Mouse (Mus musculus): ENCODE measurements around the gene Atp13a4. TPM values are rescaled to one million over a fixed set of nuclear protein-coding genes. Genes with fewer than 3 reads are reported as not detected.

Atp13a4 gene
- total RNA-seq, 1 experiment from 2014 or later: not detected

- no peak for DNase-seq
Observed at GRCm38 (mm10) chr16:29463798-29464197, 80.9 kb downstream of the Atp13a4 start.

DNA sequence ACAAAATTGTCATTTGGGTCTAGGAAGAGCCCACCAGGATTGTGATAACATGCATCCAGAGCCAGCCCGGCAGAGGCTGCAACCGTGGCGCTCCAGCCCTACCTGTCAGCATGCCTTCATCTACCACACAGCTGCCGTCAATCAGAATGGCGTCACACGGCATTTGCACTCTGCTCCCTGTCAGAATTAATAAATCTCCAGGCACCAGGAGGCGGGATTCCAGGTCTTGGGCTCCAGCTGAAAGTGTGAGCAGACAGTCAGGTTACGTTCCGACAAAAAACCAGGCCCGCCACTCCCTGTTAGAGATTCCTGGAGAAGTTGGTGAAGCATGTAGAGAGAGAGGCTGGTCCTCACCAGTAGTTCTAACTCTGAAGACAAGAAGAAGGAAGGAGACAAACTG, 85.3 kb downstream of the Atp13a4 start:
- no peak for DNase-seq

DNA sequence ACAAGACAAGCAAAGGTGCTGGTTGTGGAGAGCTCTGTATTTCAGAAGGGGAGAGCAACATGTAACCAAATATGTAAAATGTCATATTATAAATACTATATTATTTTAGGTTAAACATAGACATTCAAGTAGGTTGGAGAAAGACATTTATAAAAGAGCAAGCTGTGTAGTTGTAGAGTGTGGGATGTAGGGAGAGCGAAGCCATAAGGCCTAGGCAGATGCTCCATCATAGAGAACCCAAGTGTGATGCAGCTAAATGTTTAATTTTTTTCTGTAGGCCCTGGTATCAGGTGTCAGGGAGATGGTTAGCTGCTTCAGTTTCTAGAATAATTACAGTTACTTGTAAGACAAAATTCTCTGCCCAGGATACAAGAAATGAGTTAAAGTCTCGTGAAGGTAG, 87.8 kb downstream of the Atp13a4 start:
- DNase-seq: no peak

DNA sequence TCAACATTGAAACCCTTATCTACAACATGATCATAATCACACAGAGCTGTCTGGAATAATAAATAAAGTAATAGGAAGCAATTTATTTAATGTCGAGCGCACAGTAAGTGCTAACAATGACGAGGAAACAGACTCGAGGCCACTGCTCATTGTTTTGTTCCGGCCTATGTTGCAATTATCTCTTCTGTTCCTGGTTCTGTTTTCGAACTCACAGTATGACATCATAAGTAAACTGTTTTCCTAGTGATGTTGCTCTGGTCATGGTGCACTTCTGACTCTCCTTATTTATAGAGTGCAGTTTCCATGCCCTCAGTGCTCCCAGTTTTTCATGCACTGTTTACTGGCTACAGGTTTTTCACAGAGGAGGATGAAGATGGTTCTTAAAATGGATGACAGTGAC, 91.4 kb downstream of the Atp13a4 start:
- no peak for DNase-seq

DNA sequence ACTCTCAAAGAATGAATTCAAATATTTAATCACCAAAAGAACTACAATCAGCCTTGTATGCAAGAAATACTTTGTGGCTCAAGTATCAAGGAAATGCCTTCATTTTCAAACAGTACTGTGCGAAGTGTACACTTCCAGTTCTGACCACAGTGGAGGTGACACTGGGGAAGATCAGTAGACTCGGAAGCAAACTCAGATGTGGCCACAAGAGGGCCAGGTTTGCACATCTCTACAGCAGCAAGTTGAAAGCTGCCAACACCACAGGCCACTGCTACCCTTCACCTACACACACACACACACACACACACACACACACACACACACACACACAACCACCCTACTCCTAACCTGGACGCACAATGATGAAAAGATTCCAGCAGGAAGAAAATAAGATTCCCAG, 93.0 kb downstream of the Atp13a4 start:
- DNase-seq: peak; percentile 29

- no peak for DNase-seq
Observed at GRCm38 (mm10) chr16:29442126-29442525, 102.5 kb downstream of the Atp13a4 start.

DNA sequence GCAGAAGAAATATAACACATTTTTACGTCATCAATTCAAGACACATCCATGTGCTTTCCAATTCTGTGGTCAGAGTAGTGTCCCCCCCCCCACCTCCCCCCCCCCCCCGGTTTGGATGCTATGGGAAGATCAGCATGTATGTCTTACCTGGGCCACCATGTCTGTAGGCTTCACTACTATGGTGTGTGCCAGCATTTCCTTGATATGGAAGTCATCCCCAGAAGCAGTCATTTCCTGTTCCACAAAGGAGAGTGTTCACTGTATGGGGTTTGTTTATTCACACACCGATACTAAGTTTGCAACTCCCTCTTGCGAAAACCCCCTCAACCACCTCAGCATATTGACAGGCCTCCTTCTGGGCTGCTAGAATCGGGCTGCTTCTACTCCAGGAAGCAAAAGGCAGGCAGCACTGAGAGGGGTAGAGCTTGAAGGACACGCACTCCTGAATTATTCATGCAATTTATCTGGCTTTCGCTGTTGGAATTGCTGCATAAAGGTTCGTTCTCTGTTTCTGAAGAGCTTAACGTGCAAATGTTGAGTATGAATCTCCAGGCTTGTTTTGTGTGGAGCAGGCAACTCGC, 103.2 kb downstream of the Atp13a4 start:
- DNase-seq: no peak

DNA sequence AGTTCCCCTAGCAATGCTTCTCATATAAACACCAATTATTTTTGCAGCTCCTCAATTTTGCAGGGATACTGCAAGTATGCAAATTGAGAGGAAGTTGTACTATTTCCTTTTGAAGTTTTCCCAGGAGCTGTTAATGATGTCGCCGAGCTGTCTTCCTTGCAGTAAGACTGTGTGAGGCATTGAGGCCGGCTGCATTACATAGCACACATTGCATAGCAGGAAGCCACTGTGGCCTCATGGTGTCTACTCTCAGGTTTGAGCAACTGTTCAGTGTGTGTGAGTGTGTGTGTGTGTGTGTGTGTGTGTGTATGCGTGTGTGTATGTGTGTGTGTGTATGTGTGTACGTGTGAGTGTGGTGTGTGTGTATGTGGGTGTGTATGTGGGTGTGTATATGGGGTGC, 106.6 kb downstream of the Atp13a4 start:
- DNase-seq: no peak

DNA sequence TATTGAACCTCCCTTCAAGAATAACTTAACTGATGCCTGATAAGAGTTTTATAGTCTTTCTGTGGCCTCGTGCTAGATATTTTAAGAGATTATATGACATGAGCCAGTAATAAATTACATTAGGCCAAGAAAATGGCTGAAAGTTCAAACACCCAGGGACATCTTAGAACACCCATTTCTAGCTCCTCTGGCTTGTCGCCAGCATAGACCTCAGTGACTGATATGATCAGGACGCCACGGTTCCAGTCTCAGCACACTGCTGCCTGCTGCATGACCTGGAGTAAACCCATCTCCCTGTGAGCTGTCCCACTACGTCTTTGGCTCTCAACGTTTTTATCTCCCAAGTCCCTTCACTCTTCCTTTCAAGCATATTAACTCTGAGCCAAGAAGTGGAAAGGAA, 108.9 kb downstream of the Atp13a4 start:
- DNase-seq: peak; percentile 16

DNA sequence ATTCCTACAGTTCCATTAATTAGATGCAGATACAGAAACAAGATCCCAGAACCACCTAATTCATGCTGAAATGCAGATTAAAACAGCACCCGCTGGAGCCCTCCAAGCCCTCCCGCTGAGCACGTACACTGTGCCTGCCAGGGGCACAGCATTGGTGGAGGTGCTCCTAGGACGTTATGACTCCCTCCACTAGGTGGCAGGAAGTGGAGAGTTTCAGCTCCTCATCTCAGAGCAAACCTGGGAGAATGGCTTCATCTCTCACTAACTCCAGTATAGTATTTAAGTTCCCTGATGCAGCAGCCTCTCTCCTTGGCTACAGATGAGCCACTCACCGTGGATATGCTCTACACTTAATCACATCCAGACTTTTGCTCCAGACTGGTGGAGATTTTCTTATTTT, 110.0 kb downstream of the Atp13a4 start:
- peak; percentile 36 for DNase-seq

DNA sequence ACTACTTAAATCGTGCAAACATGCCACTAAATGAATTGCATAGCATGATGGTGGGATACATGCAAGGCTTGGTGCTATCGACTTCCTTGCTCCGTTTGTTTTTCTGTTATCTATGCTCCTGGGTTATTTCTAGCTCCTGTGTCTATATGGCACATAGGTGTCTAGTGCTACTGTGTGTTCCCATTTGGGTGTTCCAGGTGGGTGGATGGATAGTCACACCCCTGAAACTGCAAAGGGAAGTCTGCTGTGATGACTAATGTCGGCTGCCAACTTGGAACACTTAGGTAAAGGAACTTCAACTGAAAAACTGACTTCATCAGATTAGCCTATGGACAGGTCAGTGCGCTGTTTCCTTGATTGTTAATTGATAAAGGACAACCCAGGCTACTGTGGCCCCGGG, 129.8 kb downstream of the Atp13a4 start:
- DNase-seq: no peak

DNA sequence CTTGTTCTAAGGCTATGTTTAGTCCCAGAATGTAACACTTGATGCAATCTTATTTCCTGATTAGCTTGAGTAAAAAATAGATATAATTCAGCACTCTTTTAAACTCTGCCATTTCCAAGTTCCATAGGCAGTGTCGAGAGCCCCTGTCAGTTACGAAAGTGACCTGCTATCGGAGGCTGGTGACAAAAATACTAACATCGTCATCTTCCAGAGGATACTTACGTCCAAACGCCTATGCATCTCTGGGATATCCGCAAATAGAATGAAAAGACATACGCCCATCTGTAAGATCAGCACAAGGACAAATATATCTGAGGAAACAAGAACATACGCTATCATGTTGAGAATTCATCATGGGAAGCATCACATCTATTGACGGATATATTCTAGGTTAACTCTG, 137.3 kb downstream of the Atp13a4 start:
- no peak for DNase-seq

DNA sequence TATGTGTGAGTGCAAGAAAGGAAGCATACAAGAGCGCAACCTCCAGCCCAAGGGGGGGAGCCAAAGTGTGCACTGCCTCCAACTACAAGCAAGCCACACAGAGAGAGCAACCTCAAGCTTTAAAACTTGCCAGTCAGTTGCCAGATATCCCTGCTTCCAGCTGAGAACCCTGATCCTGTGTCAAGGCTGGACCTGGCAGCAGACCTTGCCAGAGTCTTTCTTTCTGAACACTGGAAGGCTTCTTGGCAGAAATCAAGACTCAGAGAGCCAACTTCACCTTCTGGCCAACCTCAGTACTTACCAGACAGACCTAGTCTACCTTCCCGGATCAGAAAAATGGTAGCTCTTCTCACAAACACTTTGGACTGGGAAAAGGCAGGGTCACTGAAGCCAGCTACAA, 145.6 kb downstream of the Atp13a4 start:
- DNase-seq: no peak

GRCm38 (mm10) chr16:29384781-29385180, 159.9 kb downstream of the Atp13a4 start:
- no peak for DNase-seq

GRCm38 (mm10) chr16:29378458-29378857, 166.2 kb downstream of the Atp13a4 start, which contains the start of gene Atp13a5:
Atp13a5 (minus strand) TSS chr16:29378732.
- no peak for DNase-seq

GRCm38 (mm10) chr16:29374636-29375035, 170.0 kb downstream of the Atp13a4 start:
- DNase-seq: no peak

Other genes starting within 250 kb of the Atp13a4 start
- gene Atp13a5, start 166.1 kb downstream of the Atp13a4 start, total RNA-seq (2021): not detected in 2 replicates
- 85.9 and 87.9 TPM in 2 replicates for gene Opa1, start 34.5 kb upstream of the Atp13a4 start, total RNA-seq (2021)

All from adrenal gland, postnatal 25 days (tissue).